Mouse (Mus musculus): ENCODE data around the gene Hvcn1.

The Hvcn1 gene

GRCm38 (mm10) chr5:122234319-122235195 lies 28.0 kb downstream of the Hvcn1 start:
- DNase-seq (ENCODE audit: extremely low spot score, low read depth, low spot score), result no peak

- no peak for DNase-seq (ENCODE audit: extremely low spot score, low read depth, low spot score)
Measured at GRCm38 (mm10) chr5:122235196-122235836, 28.7 kb downstream of the Hvcn1 start.

DNA sequence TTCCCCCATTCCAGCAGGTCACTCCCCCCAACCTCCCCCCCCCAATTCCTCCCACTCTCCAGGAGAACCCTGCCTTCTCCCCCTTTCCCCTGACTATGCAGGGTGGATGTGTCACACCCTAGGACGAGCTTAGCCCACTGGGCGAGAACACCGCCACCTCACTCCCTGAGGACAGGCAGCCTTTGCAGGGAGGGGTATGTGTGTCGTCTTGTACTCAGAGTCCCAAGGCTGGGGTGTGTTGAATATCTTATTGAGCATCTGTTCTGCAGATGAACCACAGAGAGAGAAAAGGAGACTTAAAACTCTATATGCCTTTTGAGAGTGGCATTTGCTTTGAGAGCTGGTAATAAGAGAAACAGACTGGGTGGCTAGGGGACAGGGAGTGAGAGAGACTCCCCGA lies 30.6 kb downstream of the Hvcn1 start:
- DNase-seq (ENCODE audit: extremely low spot score, low read depth, low spot score), result no peak

GRCm38 (mm10) chr5:122239618-122240017 lies 33.0 kb downstream of the Hvcn1 start:
- DNase-seq (ENCODE audit: extremely low spot score, low read depth, low spot score), result no peak

DNA sequence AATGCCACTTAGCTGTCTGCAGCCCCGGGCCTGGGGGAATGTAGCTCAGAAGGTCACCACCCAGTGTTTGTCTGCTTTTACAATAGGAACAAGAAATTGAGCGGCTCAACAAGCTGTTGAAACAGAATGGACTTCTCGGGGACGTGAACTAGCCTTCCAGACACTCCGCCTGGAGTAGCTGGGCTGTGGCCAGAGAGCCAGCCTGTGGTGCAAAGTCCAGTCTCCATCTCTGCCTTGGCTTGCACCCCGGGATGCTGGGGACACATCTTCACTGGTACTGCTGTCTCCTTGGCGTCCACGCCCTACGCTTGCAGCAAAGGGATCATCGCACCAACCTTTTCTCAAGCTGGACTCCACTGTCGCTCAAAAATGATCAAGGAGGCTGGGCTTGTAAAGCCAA lies 33.9 kb downstream of the Hvcn1 start:
- no peak for DNase-seq (ENCODE audit: extremely low spot score, low read depth, low spot score)

GRCm38 (mm10) chr5:122240989-122241388 lies 34.4 kb downstream of the Hvcn1 start:
- no peak for DNase-seq (ENCODE audit: extremely low spot score, low read depth, low spot score)

DNA sequence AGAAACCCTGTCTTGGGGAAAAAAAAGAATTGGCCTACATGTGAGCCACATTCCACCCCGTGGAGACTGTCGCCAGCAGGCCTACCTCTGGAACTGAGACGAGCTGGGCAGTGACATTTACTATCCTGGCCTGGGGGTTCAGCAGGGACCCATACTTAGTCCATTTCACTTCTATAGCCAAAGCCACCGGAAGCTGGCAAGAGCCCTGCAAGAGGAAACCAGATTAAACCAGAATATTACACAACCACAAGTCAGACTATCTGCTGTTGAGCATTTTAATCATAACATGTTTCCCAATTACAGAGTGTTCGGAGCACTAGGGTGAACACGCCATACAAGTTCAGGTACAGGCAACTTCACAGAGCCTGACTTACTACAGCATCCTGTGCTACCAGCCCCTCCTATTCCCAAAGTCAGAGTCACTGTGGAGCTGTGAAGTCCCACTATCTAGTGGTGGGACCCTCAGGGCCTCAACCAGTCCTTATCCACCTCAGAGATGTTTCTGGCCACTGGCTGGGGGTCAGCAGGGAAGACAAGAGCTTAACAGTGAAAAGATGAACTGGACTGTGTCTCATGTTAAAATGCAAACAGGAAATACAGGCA lies 36.0 kb downstream of the Hvcn1 start:
- no peak for DNase-seq (ENCODE audit: extremely low spot score, low read depth, low spot score)

- DNase-seq (ENCODE audit: extremely low spot score, low read depth, low spot score), result no peak
Measured at GRCm38 (mm10) chr5:122243781-122244523, 37.3 kb downstream of the Hvcn1 start.

- DNase-seq (ENCODE audit: extremely low spot score, low read depth, low spot score), result no peak
Measured at GRCm38 (mm10) chr5:122245186-122245585, 38.6 kb downstream of the Hvcn1 start.

DNA sequence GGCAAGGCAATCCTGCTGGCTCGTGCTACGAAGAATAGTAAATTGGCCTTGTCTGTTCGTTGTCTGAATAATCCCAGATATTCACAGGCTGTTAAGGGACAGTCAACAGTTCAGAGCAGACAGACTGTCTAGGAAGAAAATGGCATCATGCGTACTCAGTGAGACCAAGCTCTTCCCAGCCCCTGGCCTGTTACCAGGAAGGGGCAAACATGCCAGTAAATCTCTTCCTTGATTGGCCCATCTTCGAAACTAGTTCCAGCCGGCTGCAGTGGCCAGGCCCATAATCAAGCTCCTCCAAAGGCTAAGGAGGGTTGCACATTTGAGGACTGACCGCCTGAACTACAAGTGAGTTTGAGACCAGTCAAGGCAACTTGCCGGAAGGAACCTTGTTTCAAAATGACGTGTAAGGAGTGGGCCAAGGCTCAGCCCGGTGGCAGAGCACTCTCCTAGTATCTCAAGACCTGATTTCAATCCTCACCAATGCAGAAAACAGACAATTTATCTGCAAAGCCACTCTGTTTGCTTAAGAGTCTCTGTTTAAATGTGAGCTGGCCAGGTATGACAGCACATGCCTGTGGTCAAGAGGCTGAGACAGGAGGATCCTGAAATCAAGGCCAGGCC lies 40.1 kb downstream of the Hvcn1 start:
- no peak for DNase-seq (ENCODE audit: extremely low spot score, low read depth, low spot score)

DNA sequence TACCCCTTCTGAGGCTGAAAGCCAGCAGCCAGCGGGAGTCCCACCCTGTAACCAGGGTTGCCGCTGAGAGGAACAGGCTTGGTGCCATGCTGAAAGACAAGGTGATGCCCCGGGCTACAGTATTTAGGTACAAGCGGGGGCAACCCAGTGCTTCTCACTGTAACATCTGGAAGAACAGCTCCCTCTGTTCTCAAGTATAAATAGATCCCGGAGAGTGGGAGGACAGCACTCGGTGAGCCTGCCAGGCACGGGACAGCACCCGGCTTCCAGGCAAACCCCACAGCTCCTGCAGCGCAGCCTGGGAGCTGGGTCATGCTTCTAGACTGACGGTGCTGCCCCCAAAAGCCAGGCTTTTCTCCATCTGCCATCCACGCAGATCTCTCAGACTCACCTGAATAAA lies 40.9 kb downstream of the Hvcn1 start:
- DNase-seq (ENCODE audit: extremely low spot score, low read depth, low spot score), result no peak

DNA sequence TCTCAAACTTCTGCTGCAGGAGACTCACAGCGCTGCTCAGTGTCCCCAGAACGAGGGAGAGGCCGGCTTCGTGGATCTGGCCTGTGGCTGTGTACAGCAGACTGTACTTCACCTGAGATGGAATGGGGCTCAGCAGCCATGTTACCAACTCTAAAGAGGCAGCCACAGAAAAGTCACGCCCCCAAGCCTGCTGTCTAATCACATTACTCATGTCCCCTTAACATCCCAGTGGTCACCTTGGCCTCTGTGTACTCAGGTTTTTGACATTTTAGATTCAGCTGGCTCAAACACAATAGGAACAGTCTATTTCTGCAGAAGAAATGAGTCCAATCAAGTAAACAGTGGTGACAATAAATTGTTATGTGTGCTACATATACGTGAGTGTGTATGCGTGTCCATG lies 41.3 kb downstream of the Hvcn1 start:
- no peak for DNase-seq (ENCODE audit: extremely low spot score, low read depth, low spot score)

GRCm38 (mm10) chr5:122249281-122249680 lies 42.7 kb downstream of the Hvcn1 start:
- no peak for DNase-seq (ENCODE audit: extremely low spot score, low read depth, low spot score)

- DNase-seq (ENCODE audit: extremely low spot score, low read depth, low spot score), result no peak
Measured at GRCm38 (mm10) chr5:122251895-122252606, 45.4 kb downstream of the Hvcn1 start.

DNA sequence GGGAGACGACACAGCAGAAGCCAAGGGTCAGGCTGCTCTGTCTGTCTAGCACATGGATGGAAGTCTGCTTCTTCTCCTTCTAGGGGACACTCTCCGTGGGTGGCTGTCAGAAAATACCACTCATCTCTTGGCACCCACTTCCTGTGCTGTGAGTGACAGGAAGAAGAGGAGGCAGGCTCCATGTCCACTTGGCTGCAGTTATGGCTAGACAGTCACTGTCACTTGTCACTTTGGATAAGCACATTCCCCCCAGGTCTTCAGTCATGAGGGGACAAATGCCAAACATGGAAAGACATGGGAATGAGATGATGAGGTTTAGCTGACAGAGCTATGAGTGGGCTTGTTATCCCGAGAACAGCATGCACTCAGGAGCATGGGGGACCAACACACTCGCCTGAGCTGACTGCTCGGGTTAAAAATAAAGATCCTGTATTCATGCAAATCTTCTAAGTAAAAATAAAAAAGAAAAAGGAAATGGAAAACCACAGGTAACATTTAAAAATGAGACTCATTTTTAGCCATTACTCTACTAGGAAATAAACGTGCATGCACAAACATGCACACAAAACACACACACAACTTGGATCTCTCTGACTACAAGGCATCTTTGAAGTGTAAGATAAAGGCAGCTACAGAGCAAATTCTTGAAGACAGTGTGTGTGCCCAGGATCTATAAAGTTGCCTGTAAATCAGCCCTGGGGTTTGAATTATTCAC lies 51.6 kb downstream of the Hvcn1 start:
- DNase-seq (ENCODE audit: extremely low spot score, low read depth, low spot score), result no peak

- no peak for DNase-seq (ENCODE audit: extremely low spot score, low read depth, low spot score)
Measured at GRCm38 (mm10) chr5:122262104-122262503, 55.5 kb downstream of the Hvcn1 start.

GRCm38 (mm10) chr5:122263933-122264905 lies 57.6 kb downstream of the Hvcn1 start, which contains the start of gene Tctn1:
Gene Tctn1 (minus strand): TSS chr5:122264460.
- DNase-seq (ENCODE audit: extremely low spot score, low read depth, low spot score), result peak; percentile 72

- no peak for DNase-seq (ENCODE audit: extremely low spot score, low read depth, low spot score)
Measured at GRCm38 (mm10) chr5:122265187-122265586, 58.6 kb downstream of the Hvcn1 start.

Data from hindlimb bud, embryonic 11.5 days (tissue).